Mouse (Mus musculus): ENCODE results near the gene Igsf3. TPM values are rescaled to one million over a fixed set of nuclear protein-coding genes. Genes with fewer than 3 reads are reported as not detected.
A peak's percentile ranks its signal among the peaks of the same experiment; 100 is the strongest.
"Not testable (repeated sequence)": the region's sequence is repeated elsewhere in the genome, so short reads cannot be mapped to it uniquely, and the experiment has no call there.

Igsf3 gene
- polyA plus RNA-seq, 1 experiment from 2014 or later, result 39.7 TPM

GRCm38 (mm10) chr3:101410202-101410601 lies 33.3 kb downstream of the Igsf3 start:
- no peak for ATAC-seq
- Histone ChIP-seq H3K36me3 (ENCODE audit: poor library complexity, severe bottlenecking) (no peaks in the 10 kb centered on the region), H3K27me3 (no peaks in the 10 kb centered on the region), H3K9me3 (replicated peaks) (no peaks in the 10 kb centered on the region), H3K4me3 (no peak overlapping the region), H3K4me1 (peaks cover 43% of the 10 kb centered on the region), H3K27ac (no peak overlapping the region), H3K4me2 (no peak overlapping the region), H3K9ac (no peak overlapping the region)
- WGBS, result 30% methylated on average over 2 of the region's 2 CpGs

DNA sequence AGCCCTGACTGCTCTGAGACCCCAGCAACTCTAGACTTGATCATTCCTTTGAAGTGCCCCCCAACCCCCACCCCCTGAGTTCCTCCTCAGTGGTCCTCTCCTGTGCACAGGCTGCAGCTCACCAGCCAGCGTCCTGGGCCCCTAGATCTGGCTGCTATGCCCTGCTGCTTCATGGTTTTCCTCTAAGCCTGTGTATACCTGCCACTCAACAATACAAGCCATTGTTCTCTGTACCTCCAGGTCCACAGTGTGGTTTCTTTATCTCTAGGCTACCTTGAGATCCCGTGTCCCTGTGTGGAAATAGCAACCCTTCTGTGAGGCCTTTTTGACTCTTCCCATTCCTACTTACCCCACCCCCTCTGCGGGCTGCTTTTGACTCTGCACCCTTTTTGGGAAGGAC lies 33.9 kb downstream of the Igsf3 start:
- Histone ChIP-seq H3K4me3 (no peak overlapping the region), H3K4me1 (peaks cover 38% of the 10 kb centered on the region), H3K36me3 (ENCODE audit: poor library complexity, severe bottlenecking) (no peaks in the 10 kb centered on the region), H3K9me3 (replicated peaks) (no peaks in the 10 kb centered on the region), H3K4me2 (no peak overlapping the region), H3K9ac (no peak overlapping the region), H3K27ac (no peak overlapping the region), H3K27me3 (no peaks in the 10 kb centered on the region)
- no peak for ATAC-seq
- 35% methylated on average over 3 of the region's 3 CpGs for WGBS

DNA sequence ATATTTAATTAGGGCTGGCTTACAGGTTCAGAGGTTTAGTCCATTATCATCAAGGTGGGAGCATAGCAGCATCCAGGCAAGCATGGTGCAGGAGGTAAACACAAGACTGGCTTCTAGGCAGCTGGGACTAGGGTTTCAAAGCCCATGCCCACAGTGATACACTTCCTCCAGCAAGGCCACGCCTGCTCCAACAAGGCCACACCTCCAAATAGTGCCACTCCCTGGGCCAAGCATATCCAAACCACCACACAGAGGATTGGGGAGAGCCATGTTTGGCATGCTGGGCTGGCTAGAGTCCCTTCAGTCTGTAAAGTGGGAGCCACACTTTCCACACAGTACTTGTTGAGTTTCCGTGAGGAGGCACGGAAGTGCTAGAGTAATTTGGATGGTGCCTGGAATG lies 34.7 kb downstream of the Igsf3 start:
- Histone ChIP-seq H3K4me2 (no peak overlapping the region), H3K27ac (no peak overlapping the region), H3K9ac (no peak overlapping the region), H3K27me3 (no peaks in the 10 kb centered on the region), H3K36me3 (ENCODE audit: poor library complexity, severe bottlenecking) (no peaks in the 10 kb centered on the region), H3K4me1 (peaks cover 38% of the 10 kb centered on the region), H3K9me3 (replicated peaks) (no peaks in the 10 kb centered on the region), H3K4me3 (no peak overlapping the region)
- no peak for ATAC-seq
- 83% methylated on average over 3 of the region's 3 CpGs for WGBS

DNA sequence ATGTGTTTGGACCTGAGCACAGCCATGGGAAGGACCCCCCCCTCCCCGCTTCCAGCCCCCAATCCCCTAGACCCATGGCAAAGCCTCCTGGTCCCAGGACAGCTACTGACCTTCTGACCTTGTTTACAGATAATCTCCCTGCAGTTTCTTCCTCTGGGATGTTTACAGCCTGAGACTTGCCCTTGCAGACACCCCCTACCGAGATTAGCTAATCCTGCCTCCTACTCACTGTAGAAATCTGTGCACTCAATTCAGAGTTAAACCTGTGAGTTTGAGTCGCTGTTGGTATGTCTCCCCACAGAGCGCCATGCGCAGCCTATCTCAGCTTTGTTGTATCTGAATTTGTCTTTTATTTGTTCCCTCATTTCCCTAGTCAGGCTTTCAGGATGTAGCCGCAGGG lies 35.2 kb downstream of the Igsf3 start:
- H3K9ac ChIP-seq, result no peak overlapping the region
- no peaks in the 10 kb centered on the region for H3K27me3 ChIP-seq
- H3K9me3 ChIP-seq (replicated peaks), result no peaks in the 10 kb centered on the region
- no peaks in the 10 kb centered on the region for H3K36me3 ChIP-seq (ENCODE audit: poor library complexity, severe bottlenecking)
- WGBS, result 76% methylated on average over 6 of the region's 6 CpGs
- no peak overlapping the region for H3K4me2 ChIP-seq
- ATAC-seq, result no peak
- no peak overlapping the region for H3K27ac ChIP-seq
- no peak overlapping the region for H3K4me3 ChIP-seq
- H3K4me1 ChIP-seq, result peaks cover 38% of the 10 kb centered on the region

- not testable (repeated sequence) for H3K27me3 ChIP-seq; H3K4me3 ChIP-seq; H3K9me3 ChIP-seq (replicated peaks); H3K4me2 ChIP-seq; ATAC-seq; H3K9ac ChIP-seq; H3K27ac ChIP-seq; H3K36me3 ChIP-seq (ENCODE audit: poor library complexity, severe bottlenecking)
- peaks cover 32% of the 10 kb centered on the region for H3K4me1 ChIP-seq
- WGBS, result 95% methylated on average over 5 of the region's 5 CpGs
Measured at GRCm38 (mm10) chr3:101413013-101413412, 36.1 kb downstream of the Igsf3 start.

GRCm38 (mm10) chr3:101418740-101419652 lies 42.1 kb downstream of the Igsf3 start:
- Histone ChIP-seq H3K27me3 (no peaks in the 10 kb centered on the region), H3K27ac (no peak overlapping the region), H3K36me3 (ENCODE audit: poor library complexity, severe bottlenecking) (no peaks in the 10 kb centered on the region), H3K4me1 (0 out of 2 replicates have a peak, but pooled peaks cover 9% of the 10 kb centered on the region), H3K4me3 (no peak overlapping the region), H3K4me2 (no peak overlapping the region), H3K9me3 (replicated peaks) (no peaks in the 10 kb centered on the region), H3K9ac (no peak overlapping the region)
- WGBS, result 89% methylated on average over 18 of the region's 18 CpGs
- ATAC-seq, result no peak

DNA sequence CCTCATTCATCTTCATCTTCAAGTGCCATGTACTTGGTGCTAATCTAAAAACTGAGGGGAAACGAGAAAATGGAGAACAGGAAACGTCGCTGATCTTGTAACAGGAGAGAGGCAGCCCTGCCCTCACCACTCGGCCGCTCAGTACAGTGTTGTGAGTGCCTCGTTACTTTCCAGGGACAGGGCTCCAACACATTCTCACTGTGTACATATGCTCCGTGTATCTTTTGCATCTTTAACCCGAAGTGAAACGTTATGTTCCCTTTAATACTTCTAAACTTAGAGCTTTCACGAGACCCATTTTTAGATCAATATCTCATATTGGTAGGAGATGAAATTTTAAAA lies 42.7 kb downstream of the Igsf3 start:
- Histone ChIP-seq H3K9ac (no peak overlapping the region), H3K4me2 (no peak overlapping the region), H3K36me3 (ENCODE audit: poor library complexity, severe bottlenecking) (no peaks in the 10 kb centered on the region), H3K4me3 (no peak overlapping the region), H3K27ac (no peak overlapping the region), H3K9me3 (replicated peaks) (no peaks in the 10 kb centered on the region), H3K27me3 (no peaks in the 10 kb centered on the region), H3K4me1 (peaks cover 14% of the 10 kb centered on the region)
- ATAC-seq, result no peak
- WGBS, result 85% methylated on average over 10 of the region's 10 CpGs

DNA sequence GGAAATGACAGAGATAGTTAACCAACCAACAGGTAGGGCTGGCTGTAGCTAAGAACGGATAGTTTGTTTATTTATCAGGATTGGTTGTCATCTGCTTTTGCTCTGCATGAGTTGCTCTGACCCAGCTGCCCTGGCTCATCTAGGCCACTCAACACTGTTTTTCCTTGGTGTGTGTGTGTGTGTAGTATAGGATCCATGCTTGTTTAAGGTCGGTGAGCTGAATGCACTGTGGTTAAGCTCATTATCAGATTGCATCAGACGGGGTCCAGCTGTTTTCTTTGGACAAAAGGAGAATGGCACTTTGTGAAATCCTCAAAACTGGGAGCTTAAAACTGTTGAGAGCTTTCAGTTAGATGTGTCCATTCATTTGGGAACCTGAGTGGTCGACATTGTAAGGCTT lies 46.3 kb downstream of the Igsf3 start:
- no peaks in the 10 kb centered on the region for H3K9me3 ChIP-seq (replicated peaks)
- H3K27me3 ChIP-seq, result no peaks in the 10 kb centered on the region
- ATAC-seq, result no peak
- no peak overlapping the region for H3K9ac ChIP-seq
- no peak overlapping the region for H3K4me3 ChIP-seq
- peaks cover 24% of the 10 kb centered on the region for H3K4me1 ChIP-seq
- H3K36me3 ChIP-seq (ENCODE audit: poor library complexity, severe bottlenecking), result peaks cover 19% of the 10 kb centered on the region
- 15% methylated on average over 4 of the region's 4 CpGs for WGBS
- H3K4me2 ChIP-seq, result no peak overlapping the region
- no peak overlapping the region for H3K27ac ChIP-seq

- Histone ChIP-seq H3K4me2 (no peak overlapping the region), H3K9me3 (replicated peaks) (no peaks in the 10 kb centered on the region), H3K4me3 (no peak overlapping the region), H3K36me3 (ENCODE audit: poor library complexity, severe bottlenecking) (peaks cover 19% of the 10 kb centered on the region), H3K9ac (no peak overlapping the region; the same call in 1 of the 2 replicates), H3K27ac (no peak overlapping the region), H3K27me3 (no peaks in the 10 kb centered on the region), H3K4me1 (peaks cover 24% of the 10 kb centered on the region)
- 0 out of 2 replicates have a peak, but pooled peaks have one; percentile 8 for ATAC-seq
- WGBS, result 83% methylated on average over 10 of the region's 10 CpGs
Measured at GRCm38 (mm10) chr3:101424295-101424885, 47.5 kb downstream of the Igsf3 start.

DNA sequence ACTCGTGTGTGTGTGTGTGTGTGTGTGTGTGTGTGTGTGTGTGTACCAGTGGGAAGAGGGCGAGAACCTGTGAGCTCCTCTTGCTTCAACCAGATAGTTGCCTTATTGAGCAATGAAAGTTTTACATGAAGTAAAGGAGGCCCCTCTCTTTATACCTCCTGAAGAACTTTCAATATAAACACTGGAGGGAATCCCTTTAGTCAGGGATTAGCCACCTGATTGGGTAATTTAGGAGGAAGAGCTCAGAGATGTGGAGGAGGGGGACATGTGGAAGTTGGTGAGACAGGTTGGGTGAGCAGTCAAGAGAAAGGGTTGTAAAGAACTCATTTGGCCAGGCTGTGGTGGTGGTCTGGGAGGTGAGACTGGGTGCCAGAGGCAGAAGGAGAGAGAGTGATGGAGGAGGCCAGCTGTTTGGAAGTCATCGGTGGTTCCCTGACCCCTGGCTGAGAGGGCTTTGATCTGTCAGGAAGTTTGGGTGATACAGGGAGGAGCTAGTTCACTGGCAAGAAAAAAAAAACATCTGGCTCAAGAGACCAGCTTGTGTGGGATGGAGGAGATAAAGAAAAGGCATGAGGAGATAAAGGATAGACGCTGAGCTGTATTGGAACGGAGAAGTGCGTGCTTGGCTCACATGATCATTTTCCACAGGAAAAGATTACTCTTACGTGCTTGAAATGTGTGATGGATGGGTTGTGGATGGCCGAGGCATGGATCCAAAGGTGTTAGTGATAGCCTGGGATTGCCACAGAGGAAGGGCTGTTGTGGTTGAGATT lies 53.3 kb downstream of the Igsf3 start:
- WGBS, result 90% methylated on average over 8 of the region's 8 CpGs
- H3K9ac ChIP-seq, result no peak overlapping the region
- ATAC-seq, result no peak
- H3K27ac ChIP-seq, result no peak overlapping the region
- no peak overlapping the region for H3K4me3 ChIP-seq
- H3K4me2 ChIP-seq, result no peak overlapping the region
- no peaks in the 10 kb centered on the region for H3K27me3 ChIP-seq
- no peaks in the 10 kb centered on the region for H3K9me3 ChIP-seq (replicated peaks)
- peaks cover 5% of the 10 kb centered on the region for H3K4me1 ChIP-seq
- peaks cover 31% of the 10 kb centered on the region for H3K36me3 ChIP-seq (ENCODE audit: poor library complexity, severe bottlenecking)

DNA sequence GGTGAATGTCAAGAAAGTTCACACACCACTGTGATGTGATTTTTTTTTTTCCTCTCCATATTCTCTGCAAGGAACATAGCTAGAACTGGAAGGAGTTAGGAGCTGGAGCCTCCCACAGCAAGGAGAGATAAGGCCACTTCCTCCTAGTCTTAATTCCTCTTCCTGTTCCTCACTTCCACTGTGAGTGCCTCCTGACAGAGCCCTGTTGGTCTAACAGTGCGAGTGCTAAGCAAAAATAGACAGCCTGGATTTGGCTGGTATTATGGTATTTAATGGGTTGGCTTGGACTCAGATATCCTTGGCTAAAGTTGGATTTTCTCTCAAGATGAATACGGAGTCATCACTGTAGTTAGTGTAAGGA lies 53.9 kb downstream of the Igsf3 start:
- WGBS, result 88% methylated on average over 2 of the region's 2 CpGs
- Histone ChIP-seq H3K9me3 (replicated peaks) (no peaks in the 10 kb centered on the region), H3K27ac (no peak overlapping the region), H3K4me3 (no peak overlapping the region), H3K9ac (no peak overlapping the region), H3K4me1 (no peaks in the 10 kb centered on the region), H3K36me3 (ENCODE audit: poor library complexity, severe bottlenecking) (peaks cover 33% of the 10 kb centered on the region), H3K4me2 (no peak overlapping the region), H3K27me3 (no peaks in the 10 kb centered on the region)
- ATAC-seq, result no peak

DNA sequence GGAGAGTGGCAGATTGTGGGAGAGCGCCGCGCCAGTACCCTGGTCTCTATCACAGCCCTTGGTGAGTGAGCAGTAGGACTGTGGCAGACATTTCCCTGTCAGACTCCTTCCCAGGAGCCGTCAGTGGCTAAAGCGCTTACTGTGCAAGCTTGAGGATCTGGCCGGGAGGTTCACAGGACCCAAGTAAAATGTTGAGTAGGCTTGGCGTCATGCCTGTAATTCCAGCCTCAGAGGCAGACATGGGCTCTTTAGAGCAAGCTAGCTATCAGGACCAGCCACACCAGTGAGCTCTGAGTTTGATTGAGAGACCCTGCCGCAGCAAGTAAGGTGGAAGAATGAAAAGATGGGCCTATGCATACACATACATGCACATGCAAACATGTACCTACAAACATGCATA lies 58.8 kb downstream of the Igsf3 start:
- Histone ChIP-seq H3K4me1 (no peaks in the 10 kb centered on the region), H3K4me3 (no peak overlapping the region), H3K27me3 (no peaks in the 10 kb centered on the region), H3K4me2 (no peak overlapping the region), H3K9me3 (replicated peaks) (no peaks in the 10 kb centered on the region), H3K36me3 (ENCODE audit: poor library complexity, severe bottlenecking) (peaks cover 36% of the 10 kb centered on the region), H3K9ac (no peak overlapping the region), H3K27ac (no peak overlapping the region)
- ATAC-seq, result no peak
- WGBS, result 96% methylated on average over 8 of the region's 8 CpGs
